30 mouse cellular contexts compared by ENCODE assay signal in genomic region chr12:88211458-88211857, GRCm38 (mm10). TPM values are rescaled to one million over a fixed set of nuclear protein-coding genes. Genes with fewer than 3 reads are reported as not detected.
"Had no signal": no experiment of that assay in that cellular context is flagged by ENCODE, and none has a peak within 500 bp of the region (broad histone marks: within the 10 kb centered on the region; RNA-seq: fewer than 3 reads in every experiment).

No protein-coding gene starts in this region.

RNA-seq across cellular contexts. Expression of gene Gm10436, which starts 29.6 kb away (rescaled TPM):
- polyA plus RNA-seq: limb, embryonic 10.5 days; limb, embryonic 11.5 days; limb, embryonic 12.5 days; limb, embryonic 13.5 days; limb, embryonic 14.5 days; limb, embryonic 15.5 days; liver, adult 2 months; liver, embryonic 11.5 days; liver, embryonic 12.5 days; liver, embryonic 13.5 days; liver, embryonic 14.5 days; liver, embryonic 15.5 days; liver, embryonic 16.5 days; liver, postnatal 0 days; lung, adult 2 months; lung, embryonic 14.5 days; lung, embryonic 15.5 days; lung, embryonic 16.5 days; lung, postnatal 0 days; macrophage; midbrain, embryonic 10.5 days; midbrain, embryonic 11.5 days; midbrain, embryonic 12.5 days; midbrain, embryonic 13.5 days; midbrain, embryonic 14.5 days; midbrain, embryonic 15.5 days; midbrain, embryonic 16.5 days; midbrain, postnatal 0 days; neural tube, embryonic 11.5 days; neural tube, embryonic 12.5 days had no signal

RNA-seq across cellular contexts. Expression of gene Gm8332, which starts 38.4 kb away (rescaled TPM):
- polyA plus RNA-seq: limb, embryonic 10.5 days; limb, embryonic 11.5 days; limb, embryonic 12.5 days; limb, embryonic 13.5 days; limb, embryonic 14.5 days; limb, embryonic 15.5 days; liver, adult 2 months; liver, embryonic 11.5 days; liver, embryonic 12.5 days; liver, embryonic 13.5 days; liver, embryonic 14.5 days; liver, embryonic 15.5 days; liver, embryonic 16.5 days; liver, postnatal 0 days; lung, adult 2 months; lung, embryonic 14.5 days; lung, embryonic 15.5 days; lung, embryonic 16.5 days; lung, postnatal 0 days; macrophage; midbrain, embryonic 10.5 days; midbrain, embryonic 11.5 days; midbrain, embryonic 12.5 days; midbrain, embryonic 13.5 days; midbrain, embryonic 14.5 days; midbrain, embryonic 15.5 days; midbrain, embryonic 16.5 days; midbrain, postnatal 0 days; neural tube, embryonic 11.5 days; neural tube, embryonic 12.5 days had no signal
